Mouse (Mus musculus) frontal cortex, postnatal 36 days (tissue): ENCODE data around the gene Txk.

Experiments used
- DNase-seq, 2 experiments: peaks; one replicate each; pipeline ENCODE4 v3.0.0; 2022; ENCODE audit warnings: low spot score in 2 of 2

Gene Txk

DNA sequence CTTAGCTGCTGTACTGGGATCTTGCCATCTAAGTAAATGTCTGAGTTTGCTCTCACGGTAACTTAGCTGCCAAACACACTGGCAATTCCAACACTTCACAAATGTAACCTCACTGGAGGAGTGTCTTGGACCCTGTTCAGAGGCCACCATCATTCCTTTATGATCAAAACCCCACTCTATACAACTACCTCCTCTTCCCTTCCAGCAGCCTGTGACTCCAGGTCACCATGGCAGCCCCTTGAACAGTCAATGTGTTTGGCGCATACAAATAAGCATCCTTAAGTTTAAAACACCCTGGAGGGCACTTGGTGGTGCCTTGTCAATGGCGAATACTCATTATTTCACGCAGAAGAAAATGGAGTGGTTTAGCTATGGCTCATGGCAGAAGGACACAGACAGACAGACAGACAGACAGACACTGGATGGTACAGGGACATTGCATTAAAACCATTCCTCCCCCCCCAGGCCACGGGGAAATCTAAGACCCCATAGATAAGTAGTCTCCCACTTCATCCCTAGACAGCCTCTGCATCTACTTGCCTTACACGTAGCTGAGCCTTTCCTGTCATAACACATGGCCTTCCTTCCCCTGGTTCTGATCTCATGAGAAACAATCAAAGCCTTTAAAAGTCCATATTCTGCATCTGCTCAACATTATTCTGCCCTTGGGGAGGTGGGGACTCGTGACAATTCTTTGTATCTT lies 1.4 kb downstream of the Txk start:
- no peak for DNase-seq

DNA sequence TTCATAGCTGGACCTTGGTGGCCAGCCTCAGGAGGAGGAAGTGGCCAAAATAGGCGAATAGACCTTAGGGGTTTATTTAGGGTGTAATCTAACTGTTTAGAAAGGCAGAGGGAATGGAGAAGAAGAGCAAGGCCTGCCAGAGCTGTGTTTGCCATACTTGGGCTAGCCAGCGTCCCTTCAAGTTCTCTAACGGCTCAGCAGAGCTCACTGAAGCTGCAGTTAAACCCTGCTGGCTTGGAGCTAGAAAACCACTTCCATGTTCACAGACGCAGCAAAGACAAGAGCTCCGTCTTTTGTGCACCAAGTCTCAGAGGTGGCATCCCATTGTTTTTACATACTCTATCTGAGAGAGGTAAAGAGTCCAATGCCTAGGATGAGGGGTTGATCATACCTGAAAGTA lies 2.4 kb downstream of the Txk start:
- DNase-seq, result no peak

DNA sequence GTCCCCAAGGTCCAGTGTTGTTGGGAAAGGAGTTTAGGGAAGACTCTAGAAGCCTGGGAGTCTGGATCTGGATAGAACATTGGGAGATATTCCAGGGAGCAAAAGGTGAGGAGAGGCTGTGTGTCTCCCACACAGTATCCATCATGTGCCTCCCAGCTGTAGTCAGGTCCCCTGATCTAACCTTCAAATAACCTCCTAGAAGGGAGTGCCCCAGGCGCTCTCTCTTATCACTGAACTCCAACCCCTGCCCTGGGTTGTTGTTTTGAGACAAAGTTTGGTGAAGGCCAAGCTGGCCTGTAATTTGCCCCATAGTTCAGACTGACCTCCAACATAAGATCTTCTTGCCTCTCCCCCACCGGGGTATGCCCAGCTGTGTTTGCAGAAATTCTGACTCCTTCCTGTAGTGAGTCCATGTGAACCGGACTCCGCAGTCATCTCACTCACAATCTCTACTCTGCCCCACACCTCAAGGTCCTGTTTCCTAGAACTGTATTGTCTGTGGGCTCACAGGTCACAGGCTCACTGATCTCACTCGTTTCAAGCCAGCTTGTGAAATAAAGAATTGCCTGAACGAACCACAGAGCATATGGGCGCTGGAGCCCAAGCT lies 3.8 kb downstream of the Txk start:
- no peak for DNase-seq

DNA sequence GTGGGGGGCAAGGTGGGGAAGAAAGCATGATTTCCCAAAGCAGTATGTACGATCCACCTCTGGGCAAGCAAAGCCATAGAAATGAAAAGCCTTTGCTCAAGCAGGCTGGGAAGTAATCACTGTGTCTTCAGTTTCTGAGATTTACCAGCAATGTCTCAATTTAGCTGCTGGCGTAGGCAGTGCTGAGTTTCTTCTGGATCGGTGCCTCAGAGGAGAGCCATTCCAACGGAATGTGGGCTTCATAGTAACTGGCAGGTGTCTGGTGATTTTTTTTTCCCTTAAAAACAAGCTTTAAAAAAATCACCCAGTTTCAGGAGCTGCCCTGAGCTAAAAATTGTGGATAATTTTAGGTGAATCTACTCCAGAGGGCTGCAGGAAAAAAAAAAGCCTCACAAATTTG lies 5.2 kb downstream of the Txk start:
- peak; percentile 62 to 88 for DNase-seq

DNA sequence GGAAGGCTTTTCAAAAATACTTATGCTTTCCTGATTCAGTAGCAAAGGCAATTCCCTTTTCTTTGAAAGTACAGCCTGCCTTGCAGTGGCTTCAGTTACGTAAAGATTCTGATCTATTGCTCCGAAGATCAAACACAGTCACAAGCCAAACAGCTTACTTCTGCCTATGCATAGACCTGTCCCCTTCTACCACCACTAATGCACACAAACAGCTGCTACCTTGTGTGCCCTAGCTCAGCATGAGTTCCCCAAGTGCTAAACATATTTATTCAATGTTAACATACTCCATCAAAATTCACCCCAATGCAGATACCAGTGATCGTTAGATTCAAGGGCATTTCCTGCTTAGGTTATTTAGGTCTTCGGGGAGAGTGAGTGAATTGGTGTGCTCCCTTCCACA lies 6.1 kb downstream of the Txk start:
- no peak for DNase-seq

DNA sequence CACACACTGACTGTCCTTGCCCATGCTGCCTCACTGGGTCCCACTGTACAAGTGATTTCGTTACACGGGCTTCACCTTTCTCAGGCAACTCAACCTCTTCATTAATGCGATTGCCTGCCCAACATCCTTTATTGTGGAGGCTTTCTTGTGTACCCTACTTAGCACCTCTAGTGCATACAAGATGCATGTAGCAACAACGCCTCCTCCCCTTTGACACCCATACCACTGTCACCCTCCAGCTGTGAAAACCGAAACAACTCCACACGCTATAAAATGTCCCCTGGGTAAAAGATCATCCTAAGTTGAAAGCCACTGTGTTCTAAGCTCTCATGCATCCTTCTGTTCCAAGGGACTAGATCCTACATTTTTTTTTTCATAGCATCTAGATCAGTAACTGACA lies 9.5 kb downstream of the Txk start:
- no peak for DNase-seq

DNA sequence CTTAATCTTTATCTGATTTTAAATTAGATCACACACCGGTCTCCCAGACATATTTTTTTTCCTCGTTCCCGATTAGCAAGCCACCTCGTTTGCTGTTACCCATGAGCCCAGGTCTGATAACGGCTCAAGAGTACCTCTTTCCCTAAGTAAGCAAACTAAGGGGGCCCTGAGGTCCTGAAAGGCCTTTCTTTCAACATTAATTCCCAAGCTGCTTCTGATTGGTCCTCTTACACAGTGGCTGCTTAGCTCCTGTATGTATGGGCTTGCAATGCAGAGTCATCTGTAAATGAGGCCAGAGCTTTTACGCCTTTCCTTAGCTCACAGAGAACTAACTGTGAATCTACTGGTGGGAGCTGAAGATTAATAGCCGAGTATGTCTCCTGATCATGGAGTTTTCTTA lies 15.7 kb downstream of the Txk start:
- DNase-seq, result no peak

DNA sequence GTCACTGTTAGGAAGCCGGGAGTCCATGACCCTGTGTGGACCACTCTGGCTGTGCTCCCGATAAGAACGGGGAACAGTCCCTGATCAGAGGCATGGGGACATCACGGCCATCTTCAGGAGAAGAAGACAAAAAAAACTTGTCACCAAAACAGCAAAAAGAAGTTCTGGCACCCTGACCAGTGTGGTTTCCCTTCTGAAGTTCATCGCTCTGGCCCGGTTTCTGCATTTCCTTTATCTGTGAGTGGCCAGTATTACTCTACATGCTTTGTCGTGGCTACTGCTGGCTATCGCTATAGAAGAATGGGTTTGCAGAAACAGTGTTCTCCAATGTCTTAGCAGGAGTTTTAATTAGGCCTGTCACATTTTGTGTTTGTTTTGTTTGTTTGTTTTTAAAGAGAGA lies 16.1 kb downstream of the Txk start:
- no peak for DNase-seq

DNA sequence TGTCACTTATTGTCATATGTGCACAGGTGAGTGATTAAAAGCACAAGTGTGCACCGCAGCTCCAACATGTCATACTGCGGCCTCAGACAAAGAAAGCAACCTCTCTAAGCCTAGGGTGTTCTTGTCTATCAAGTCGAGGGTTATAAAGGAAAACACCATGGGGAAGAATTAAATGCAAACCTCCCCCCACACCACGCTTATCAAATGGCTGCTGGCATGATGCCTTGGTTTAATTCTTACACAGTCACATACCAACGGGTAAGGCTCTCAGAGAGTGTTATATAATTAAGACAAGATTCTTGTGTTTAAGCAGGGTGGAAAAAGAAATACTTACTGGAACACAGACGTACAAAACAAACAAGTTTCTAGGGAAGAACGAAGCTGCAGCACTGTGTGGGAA lies 16.8 kb downstream of the Txk start:
- DNase-seq, result no peak

DNA sequence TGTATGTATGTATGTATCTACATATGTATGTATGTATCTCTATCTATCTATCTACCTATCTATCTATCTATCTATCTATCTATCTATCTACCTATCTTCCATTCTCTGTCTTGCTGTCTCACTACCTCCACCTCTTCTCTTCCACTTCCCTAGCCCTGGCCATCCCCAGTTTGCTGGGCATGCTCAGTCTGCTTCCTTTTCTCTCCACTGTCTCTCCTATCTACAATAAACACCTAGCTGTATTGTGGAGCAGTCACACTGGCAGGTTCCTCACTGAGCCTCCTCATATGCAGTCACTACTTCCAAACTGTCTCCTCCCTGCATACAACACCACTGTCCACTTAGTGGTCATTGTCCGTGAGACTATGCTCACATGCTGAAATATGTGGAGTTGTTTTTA lies 19.7 kb downstream of the Txk start:
- no peak for DNase-seq

DNA sequence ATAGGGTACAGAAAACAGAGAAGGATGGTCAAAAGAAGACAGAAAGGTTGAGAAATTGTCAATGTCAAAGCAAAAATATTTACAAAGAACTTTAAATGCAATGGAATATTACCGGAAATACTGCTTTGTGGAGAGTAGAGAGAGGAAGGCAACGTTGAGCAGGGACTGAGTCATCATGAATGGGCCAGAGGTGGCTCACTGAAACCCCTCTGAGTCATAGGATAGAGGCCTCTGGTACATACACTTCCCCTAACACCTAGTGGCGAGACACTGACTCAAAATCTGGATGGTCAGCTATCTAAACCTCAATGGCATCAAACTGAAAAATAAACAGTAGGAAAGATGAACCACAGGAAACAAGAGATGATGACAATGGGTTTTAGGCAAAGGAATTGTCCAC lies 27.2 kb downstream of the Txk start:
- no peak for DNase-seq

DNA sequence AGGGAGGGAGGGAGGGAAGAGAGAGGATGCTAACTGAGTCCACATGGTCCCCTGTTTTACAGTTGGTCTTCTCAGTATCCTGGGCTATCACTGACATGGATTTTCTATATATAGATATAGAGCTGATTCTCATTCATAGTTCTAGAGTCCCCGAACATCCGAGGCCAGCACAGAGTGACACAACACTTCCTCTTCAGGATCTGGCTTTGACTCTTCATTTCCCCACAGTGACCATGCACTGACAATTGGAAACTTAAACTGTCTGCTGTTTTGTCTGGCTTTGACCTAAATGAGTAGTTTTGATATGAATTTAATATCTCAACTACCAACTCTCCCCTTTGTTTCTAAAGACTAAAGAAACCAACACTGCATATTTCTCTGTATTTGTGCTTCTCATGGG lies 29.1 kb downstream of the Txk start:
- no peak for DNase-seq

DNA sequence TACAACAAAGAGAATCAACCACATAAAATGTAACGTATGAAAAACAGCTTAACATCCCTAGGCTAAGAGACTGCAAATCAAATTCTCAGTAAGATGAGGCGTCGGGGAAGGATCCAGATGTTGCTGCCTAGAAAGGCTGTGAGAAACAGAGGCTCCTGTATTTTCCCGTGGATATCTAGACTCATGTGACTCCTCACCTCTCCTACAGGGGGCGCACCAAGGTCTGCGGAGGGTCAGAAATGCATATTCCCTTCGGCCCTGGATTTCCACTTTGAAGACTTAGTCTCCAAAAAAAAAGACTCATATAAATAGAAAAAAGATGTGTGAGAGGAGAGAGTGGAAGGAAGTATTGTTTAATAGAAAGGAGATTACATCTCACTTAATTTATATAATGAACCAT lies 32.0 kb downstream of the Txk start:
- no peak for DNase-seq

DNA sequence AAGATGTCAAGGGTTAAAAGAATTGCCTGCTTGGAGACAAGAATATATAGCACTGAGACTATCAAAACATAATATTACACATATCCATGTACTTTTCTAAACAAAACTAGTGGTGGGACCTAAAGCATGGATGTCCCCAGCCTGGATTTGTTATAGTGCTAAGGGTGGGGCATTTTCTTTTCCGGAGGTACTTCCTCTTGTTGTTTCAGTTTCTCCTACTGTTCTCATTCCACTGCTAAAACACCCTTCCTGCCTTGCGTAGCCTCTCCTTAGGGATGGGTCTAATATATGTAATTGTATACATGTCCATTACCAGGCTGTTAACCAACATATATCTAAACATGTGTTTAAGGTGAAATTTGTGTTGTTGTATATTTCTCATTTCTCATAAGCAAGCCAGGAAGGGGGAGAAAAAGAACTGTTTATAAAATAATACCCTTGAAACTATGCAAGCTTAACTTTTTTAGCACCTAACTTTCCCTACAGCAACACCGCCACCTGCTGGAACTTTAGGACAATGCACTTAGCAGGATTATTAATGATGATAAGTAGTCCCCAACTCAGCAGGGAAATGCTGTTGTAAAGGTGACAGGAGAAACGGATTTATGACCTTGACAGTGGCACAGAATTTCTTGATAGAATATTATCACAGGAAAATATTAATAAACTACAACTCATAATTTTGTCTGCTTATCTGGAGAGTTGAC lies 41.9 kb downstream of the Txk start:
- DNase-seq, result peak; percentile 64 to 75

DNA sequence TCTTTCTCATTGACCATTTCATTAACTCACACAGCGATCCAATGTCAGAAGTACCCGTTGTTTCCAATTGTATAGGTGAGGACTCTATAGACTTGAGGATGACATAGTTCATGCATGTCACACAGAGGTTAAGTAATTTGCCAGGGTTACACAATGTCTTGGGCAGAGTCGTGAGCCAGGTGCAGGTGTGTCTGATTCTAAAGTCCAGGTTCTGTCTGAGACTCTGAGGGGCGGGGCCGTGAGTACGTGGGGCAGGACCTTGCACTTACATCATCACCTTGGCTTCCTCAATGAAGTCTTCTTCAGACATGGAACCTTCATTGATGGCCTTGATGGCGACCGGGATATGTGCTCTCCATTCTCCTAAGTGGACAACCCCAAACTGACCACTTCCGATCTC lies 42.6 kb downstream of the Txk start:
- DNase-seq, result no peak

DNA sequence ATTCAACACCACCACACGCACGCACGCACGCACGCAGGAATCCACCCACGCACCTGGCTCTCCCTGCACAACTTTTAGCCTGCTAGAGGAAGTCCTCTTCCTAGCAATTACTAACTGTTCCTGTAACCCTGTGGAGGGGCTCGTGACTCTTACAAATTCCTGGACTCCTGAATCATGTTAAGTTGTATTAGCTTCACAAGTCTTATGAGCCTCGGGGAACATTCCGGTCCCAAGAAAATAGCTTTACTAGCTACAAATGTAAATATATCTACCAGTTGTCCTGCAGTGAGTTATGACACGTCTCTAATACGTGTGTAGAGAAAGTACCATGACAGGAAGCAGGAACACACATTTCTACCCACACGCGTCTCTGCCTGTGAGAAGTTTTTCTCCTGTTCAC lies 43.1 kb downstream of the Txk start:
- no peak for DNase-seq

DNA sequence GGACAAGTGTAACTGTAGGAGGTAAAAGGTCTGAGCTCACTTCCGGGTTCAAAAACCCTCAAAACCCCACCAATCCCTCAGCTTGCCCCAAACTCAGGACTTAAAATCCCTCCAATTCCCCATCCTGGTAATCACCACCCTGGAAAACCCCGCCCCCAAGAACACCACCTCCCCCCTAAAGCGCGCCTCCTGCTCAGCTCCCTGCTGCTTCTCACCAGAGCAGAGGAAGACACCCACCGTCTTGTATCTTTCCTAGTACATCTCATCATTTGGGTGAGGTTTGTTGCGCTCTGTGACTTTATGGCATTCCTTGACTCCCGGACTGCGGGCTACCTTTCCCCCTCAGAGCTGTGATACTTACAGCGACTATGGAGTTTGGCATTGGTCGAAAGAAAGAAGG lies 45.9 kb downstream of the Txk start:
- no peak for DNase-seq

DNA sequence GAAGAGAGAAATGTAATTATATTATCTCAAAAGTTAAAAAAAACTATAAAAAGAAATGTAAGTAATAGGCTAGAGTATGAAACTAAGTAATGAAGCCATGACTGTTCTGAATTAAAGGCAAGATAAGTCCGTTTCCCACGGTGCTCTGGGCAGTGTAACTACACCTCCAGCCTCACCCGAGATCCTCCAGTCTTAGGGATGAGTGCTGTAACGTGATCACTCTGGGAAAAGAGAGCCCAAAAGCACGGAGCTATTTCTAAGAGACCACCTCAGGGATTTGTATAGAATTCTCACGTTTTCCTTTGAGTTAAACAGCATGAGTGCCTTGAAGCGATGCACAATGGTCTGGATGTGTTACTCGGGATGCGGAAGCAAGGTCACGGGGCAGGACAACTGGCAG lies 46.5 kb downstream of the Txk start:
- no peak for DNase-seq

DNA sequence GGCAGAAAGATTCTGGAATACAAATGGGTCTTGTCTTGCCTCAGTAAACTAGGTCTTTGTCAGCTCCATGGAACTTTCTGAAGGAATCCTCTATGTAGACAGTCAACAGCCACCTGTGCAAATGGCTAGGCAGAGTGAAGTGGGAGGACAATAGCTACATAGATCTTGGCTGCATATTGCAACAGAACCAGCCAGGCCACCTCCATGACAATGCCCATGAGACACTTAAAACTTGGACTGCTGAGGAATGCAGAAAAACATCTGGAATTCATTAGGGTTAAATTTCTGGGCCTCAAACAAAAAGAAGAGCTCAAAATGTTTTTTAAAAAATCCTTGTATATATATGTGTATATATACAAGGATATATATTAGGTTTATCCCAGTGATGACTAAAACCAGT lies 50.4 kb downstream of the Txk start:
- no peak for DNase-seq

DNA sequence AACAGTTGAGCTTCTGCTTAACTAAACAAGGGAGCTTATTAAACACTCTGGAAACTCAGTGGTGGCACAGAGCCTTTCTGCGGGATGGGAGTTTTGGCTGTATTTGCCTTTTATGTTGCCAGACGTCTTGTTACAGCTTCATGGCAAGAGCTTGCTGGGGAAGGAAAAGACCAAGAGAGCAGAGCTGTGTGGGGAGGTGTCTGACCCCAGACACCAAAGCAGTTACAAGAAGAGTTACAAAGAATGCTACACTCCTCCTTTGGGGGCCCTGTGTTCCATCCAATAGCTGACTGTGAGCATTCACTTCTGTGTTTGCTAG lies 53.1 kb downstream of the Txk start:
- peak in 1 of 2 experiments; percentile 9 for DNase-seq

DNA sequence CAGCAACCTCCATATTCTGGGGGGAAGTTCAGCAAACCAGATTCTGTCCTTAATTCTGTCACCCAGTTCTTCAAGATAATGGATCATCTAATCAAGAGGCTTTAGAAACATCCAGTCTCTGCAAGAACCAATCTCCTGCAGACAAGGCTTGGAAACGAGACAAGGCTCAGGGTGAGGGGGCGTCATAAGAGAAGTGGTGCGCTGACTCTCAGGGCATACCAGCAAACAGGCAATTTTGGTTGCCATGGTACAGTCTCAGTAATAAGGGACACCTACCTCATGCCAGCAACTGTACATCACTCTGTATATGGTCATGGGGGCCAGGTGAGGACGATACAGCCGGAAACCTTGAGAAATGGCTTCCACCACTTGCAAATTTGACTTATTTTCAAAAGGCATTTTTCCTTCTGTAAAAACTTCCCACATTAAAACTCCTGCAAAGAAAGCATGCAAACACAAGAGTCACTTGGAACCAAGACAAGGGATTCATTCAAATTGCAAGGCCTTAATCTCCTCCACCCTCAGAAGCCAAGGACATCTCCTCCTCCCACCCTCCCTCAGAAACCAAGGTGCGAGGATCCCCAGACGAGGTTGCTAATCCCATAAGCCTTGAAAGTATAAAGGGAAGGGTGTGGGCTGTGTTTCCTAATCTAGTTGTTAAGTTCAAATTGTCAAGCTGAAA lies 53.6 kb downstream of the Txk start:
- DNase-seq, result peak; percentile 6 to 17

DNA sequence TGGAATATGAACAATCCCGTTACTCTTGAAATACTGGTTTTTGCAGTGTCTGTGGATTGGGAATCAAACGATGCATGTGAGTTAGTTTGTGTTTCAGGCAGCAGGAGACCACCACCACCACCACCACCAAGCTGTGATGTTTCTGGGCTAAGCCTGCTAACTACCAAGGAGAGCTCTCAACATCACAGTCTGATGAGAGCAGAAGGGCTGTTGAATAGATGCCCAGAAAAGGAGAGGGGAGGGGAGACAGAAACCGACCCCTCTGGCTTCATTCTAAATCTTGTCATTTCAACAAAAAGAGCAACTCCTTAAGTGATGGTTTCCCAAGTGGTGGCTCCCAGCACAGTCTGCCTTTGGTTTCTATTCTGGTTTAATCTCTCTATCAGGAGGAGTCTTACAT lies 54.2 kb downstream of the Txk start:
- no peak for DNase-seq

DNA sequence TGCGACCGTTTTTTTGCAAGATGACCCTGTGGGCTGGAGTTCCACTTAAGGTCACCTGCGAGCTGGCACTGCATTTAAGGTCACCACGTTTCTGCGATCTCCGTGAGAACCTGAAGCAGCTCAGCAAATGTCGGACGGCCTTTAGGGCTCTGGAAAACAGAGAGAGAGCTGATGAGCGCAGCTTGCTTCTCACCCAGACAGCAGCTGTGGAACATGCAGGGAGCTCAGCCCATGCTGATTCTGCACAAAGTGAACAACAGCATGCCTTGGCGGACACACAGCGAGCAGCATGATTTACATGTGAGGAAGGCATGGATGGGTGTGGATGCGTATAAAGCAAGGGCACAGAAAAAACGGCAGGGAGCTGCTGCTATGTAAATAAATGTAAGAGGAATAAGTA lies 56.1 kb downstream of the Txk start:
- peak; percentile 10 to 59 for DNase-seq
